ENCODE assay signal across 8 mouse cellular contexts in the genomic region with DNA sequence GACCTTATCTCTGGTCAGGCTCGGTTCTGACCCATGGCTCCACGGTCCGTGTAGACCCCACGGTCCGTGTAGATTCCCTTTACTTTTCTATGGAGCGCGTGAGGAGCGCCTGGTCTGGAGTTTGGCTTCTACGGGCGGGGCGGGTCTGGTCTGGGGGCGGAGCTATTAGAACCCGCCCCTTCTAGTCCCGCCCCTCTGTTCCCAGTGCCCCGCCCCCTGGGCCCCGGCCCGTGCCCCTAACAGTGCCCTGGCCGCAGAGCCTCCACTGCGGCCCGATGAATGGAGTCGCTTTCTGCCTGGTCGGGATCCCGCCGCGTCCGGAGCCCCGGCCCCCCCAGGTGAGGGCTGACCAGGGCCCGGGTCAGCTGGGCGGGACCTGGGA. TPM values are rescaled to one million over a fixed set of nuclear protein-coding genes. Genes with fewer than 3 reads are reported as not detected.
DNase-seq lines count a peak whose midpoint lies in the region; ATAC-seq and TF ChIP-seq lines count a peak whose summit lies in the region.

Arhgap23 (plus strand) TSS at position 204 of the 382 bp plus-strand sequence.

- no peaks in the 10 kb centered on the region for H3K9me3 ChIP-seq in hindbrain, embryonic 14.5 days (ENCODE audit: control insufficient read depth, low read length)
- H3K9me3 ChIP-seq in limb, embryonic 12.5 days: no peaks in the 10 kb centered on the region
- no peaks in the 10 kb centered on the region for H3K9me3 ChIP-seq in midbrain, embryonic 13.5 days

- H3K27ac ChIP-seq in bone marrow, adult 2 months (ENCODE audit: control insufficient read depth, insufficient read depth, low read depth, low read length, poor library complexity): peak within 1 kb of the TSS; percentile 63
- peak within 1 kb of the TSS; percentile 59 for H3K27ac ChIP-seq in hindbrain, embryonic 14.5 days
- H3K27ac ChIP-seq in limb, embryonic 12.5 days: peak within 1 kb of the TSS; percentile 86
- no peak within 1 kb of the TSS for H3K27ac ChIP-seq in midbrain, embryonic 13.5 days

- WGBS in bone marrow, adult 2 months: under 1% methylated on average over 29 of the region's 29 CpGs
- WGBS in hindbrain, embryonic 14.5 days: 1% methylated on average over 29 of the region's 29 CpGs
- under 1% methylated on average over 23 of the region's 29 CpGs for WGBS in limb, embryonic 12.5 days
- 1% methylated on average over 27 of the region's 29 CpGs for WGBS in midbrain, embryonic 13.5 days

- peak within 1 kb of the TSS; percentile 44 for H3K9ac ChIP-seq in hindbrain, embryonic 14.5 days
- H3K9ac ChIP-seq in limb, embryonic 12.5 days (replicated peaks): peak within 1 kb of the TSS; percentile 84
- H3K9ac ChIP-seq in midbrain, embryonic 13.5 days (replicated peaks): peak within 1 kb of the TSS; percentile 55

- H3K4me1 ChIP-seq in bone marrow, adult 2 months (ENCODE audit: control insufficient read depth, insufficient read depth, low read length): peaks cover 3% of the 10 kb centered on the region
- peaks cover 14% of the 10 kb centered on the region; the same call in 1 of the 2 replicates for H3K4me1 ChIP-seq in hindbrain, embryonic 14.5 days (replicated peaks; ENCODE audit: control insufficient read depth, insufficient read depth, low read length)
- peaks cover 41% of the 10 kb centered on the region for H3K4me1 ChIP-seq in limb, embryonic 12.5 days (replicated peaks)
- H3K4me1 ChIP-seq in midbrain, embryonic 13.5 days (replicated peaks): peaks cover 25% of the 10 kb centered on the region

- DNase-seq in kidney, adult 18-20 months: peak; percentile 69
- DNase-seq in kidney, adult 11 months: no peak
- DNase-seq in forelimb bud, embryonic 11.5 days (ENCODE audit: low read depth, low spot score): peak; percentile 67
- no peak for DNase-seq in hindbrain, embryonic 14.5 days (ENCODE audit: low spot score)
- DNase-seq in urinary bladder, postnatal 14 days (ENCODE audit: low spot score): peak; percentile 74

- no peak for TF ChIP-seq CTCF in bone marrow, adult 2 months (IDR thresholded peaks at IDR 0.05; ENCODE audit: control insufficient read depth, insufficient read depth, low read length)

- peak; percentile 59; the same call in 1 of the 2 replicates for ATAC-seq in hindbrain, embryonic 14.5 days (ENCODE audit: low FRiP score)
- ATAC-seq in limb, embryonic 12.5 days (ENCODE audit: insufficient number of reproducible peaks, insufficient read depth, low FRiP score, low TSS enrichment, low read depth): peak; percentile 72
- peak; percentile 63 for ATAC-seq in midbrain, embryonic 13.5 days

- peak within 1 kb of the TSS; percentile 55 for H3K4me2 ChIP-seq in hindbrain, embryonic 14.5 days (replicated peaks)
- peak within 1 kb of the TSS; percentile 83 for H3K4me2 ChIP-seq in limb, embryonic 12.5 days
- H3K4me2 ChIP-seq in midbrain, embryonic 13.5 days (replicated peaks): peak within 1 kb of the TSS; percentile 62

- H3K36me3 ChIP-seq in hindbrain, embryonic 14.5 days (replicated peaks; ENCODE audit: control insufficient read depth, insufficient read depth): no peaks in the 10 kb centered on the region
- H3K36me3 ChIP-seq in limb, embryonic 12.5 days: no peaks in the 10 kb centered on the region
- no peaks in the 10 kb centered on the region for H3K36me3 ChIP-seq in midbrain, embryonic 13.5 days

- TF ChIP-seq POLR2A in bone marrow, adult 2 months (IDR thresholded peaks at IDR 0.05; ENCODE audit: borderline replicate concordance, control insufficient read depth, low read depth, low read length): peak; percentile 53; the same call in 1 of the 2 replicates

- H3K4me3 ChIP-seq in bone marrow, adult 2 months (replicated peaks; ENCODE audit: control insufficient read depth, low read depth, low read length): peak within 1 kb of the TSS; percentile 67
- H3K4me3 ChIP-seq in hindbrain, embryonic 14.5 days (replicated peaks; ENCODE audit: low read length): peak within 1 kb of the TSS; percentile 41
- peak within 1 kb of the TSS; percentile 86 for H3K4me3 ChIP-seq in limb, embryonic 12.5 days (replicated peaks)
- H3K4me3 ChIP-seq in midbrain, embryonic 13.5 days (replicated peaks): peak within 1 kb of the TSS; percentile 45

- peaks cover 10% of the 10 kb centered on the region for H3K27me3 ChIP-seq in hindbrain, embryonic 14.5 days (ENCODE audit: control insufficient read depth, insufficient read depth, low read length)
- H3K27me3 ChIP-seq in limb, embryonic 12.5 days: no peaks in the 10 kb centered on the region
- H3K27me3 ChIP-seq in midbrain, embryonic 13.5 days: peaks cover 31% of the 10 kb centered on the region

RNA-seq across cellular contexts. Expression of gene Arhgap23, which starts in this region (rescaled TPM):
- 32.9 and 39.9 TPM in 2 replicates for polyA plus RNA-seq in bone marrow, adult 2 months (2011; ENCODE audit: insufficient read depth, insufficient read length, low replicate concordance, missing spikeins)
- polyA plus RNA-seq in hindbrain, embryonic 14.5 days (2014; fragmentation: Nextera tagmentation; extraction: Ambion mirVana): 8.5 and 10.0 TPM in 2 replicates
- 7.3 and 7.4 TPM in 2 replicates for polyA plus RNA-seq in limb, embryonic 12.5 days (2016; fragmentation: Nextera tagmentation; extraction: Ambion mirVana)
- polyA plus RNA-seq in midbrain, embryonic 13.5 days (2015; fragmentation: Nextera tagmentation; extraction: Ambion mirVana): 5.1 and 6.5 TPM in 2 replicates

Comparison
In these comparisons a context has a peak if more than half of its experiments do, and no peak if none do; other contexts are left out.
1. DNase-seq: peak in kidney, adult 18-20 months (single experiment), forelimb bud, embryonic 11.5 days (single experiment) and urinary bladder, postnatal 14 days (single experiment); none in kidney, adult 11 months (single experiment) and hindbrain, embryonic 14.5 days (single experiment).
2. Peak in every context shown above with its lines, with median percentiles within 50 percentile points of each other: H3K4me3 ChIP-seq, ATAC-seq, H3K4me2 ChIP-seq and H3K9ac ChIP-seq.